10 mouse cellular contexts compared by ENCODE assay signal in genomic region chr9:103469516-103469915, GRCm38 (mm10). TPM values are rescaled to one million over a fixed set of nuclear protein-coding genes. Genes with fewer than 3 reads are reported as not detected.
DNase-seq lines count a peak whose midpoint lies in the region; ATAC-seq and TF ChIP-seq lines count a peak whose summit lies in the region.
"Had no signal": no experiment of that assay in that cellular context is flagged by ENCODE, and none has a peak within 500 bp of the region (broad histone marks: within the 10 kb centered on the region; RNA-seq: fewer than 3 reads in every experiment).

No protein-coding gene starts in this region.

- no peak for TF ChIP-seq POLR2A in ES-Bruce4 (IDR thresholded peaks at IDR 0.05; ENCODE audit: insufficient read depth, low read length)

- no peaks in the 10 kb centered on the region for H3K36me3 ChIP-seq in kidney, embryonic 15.5 days
- H3K36me3 ChIP-seq in ES-Bruce4 (ENCODE audit: control insufficient read depth, insufficient read depth, low read length, poor library complexity, severe bottlenecking), result no peaks in the 10 kb centered on the region
- H3K36me3 ChIP-seq: hindbrain, embryonic 15.5 days; lung, embryonic 15.5 days had no signal

- H3K4me3 ChIP-seq in kidney, embryonic 15.5 days (replicated peaks), result no peak overlapping the region
- H3K4me3 ChIP-seq in ES-Bruce4 (ENCODE audit: low read depth, low read length), result no peak overlapping the region
- H3K4me3 ChIP-seq: hindbrain, embryonic 15.5 days; lung, embryonic 15.5 days had no signal

- no peak overlapping the region for H3K27ac ChIP-seq in kidney, embryonic 15.5 days
- no peak overlapping the region for H3K27ac ChIP-seq in ES-Bruce4 (ENCODE audit: insufficient read depth, low read length)
- H3K27ac ChIP-seq: hindbrain, embryonic 15.5 days; lung, embryonic 15.5 days had no signal

- peaks cover 25% of the 10 kb centered on the region for H3K4me1 ChIP-seq in kidney, embryonic 15.5 days
- H3K4me1 ChIP-seq in ES-Bruce4 (ENCODE audit: control insufficient read depth, insufficient read depth, low read length), result peaks cover 1% of the 10 kb centered on the region

- no peaks in the 10 kb centered on the region for H3K9me3 ChIP-seq in kidney, embryonic 15.5 days (replicated peaks)
- H3K9me3 ChIP-seq in ES-Bruce4 (replicated peaks; ENCODE audit: control insufficient read depth, insufficient read depth, low read length, poor library complexity, severe bottlenecking), result no peaks in the 10 kb centered on the region
- H3K9me3 ChIP-seq: hindbrain, embryonic 15.5 days; lung, embryonic 15.5 days had no signal

- peak; percentile 44 for DNase-seq in kidney, adult 9 months
- DNase-seq in B cell, adult 2 months, result peak; percentile 76 to 79
- DNase-seq in lung, postnatal 14 days, result peak; percentile 28
- no peak for DNase-seq in urinary bladder, adult 2 months (ENCODE audit: low spot score)
- DNase-seq in gastrocnemius, postnatal 25 days, result no peak

- H3K27me3 ChIP-seq in kidney, embryonic 15.5 days, result no peaks in the 10 kb centered on the region
- H3K27me3 ChIP-seq in ES-Bruce4 (ENCODE audit: control insufficient read depth, insufficient read depth, low read length, poor library complexity, severe bottlenecking), result no peaks in the 10 kb centered on the region
- H3K27me3 ChIP-seq: hindbrain, embryonic 15.5 days; lung, embryonic 15.5 days had no signal

- no peak overlapping the region for H3K4me2 ChIP-seq in kidney, embryonic 15.5 days
- H3K4me2 ChIP-seq: hindbrain, embryonic 15.5 days; lung, embryonic 15.5 days had no signal

- no peak overlapping the region for H3K9ac ChIP-seq in kidney, embryonic 15.5 days
- H3K9ac ChIP-seq in ES-Bruce4 (ENCODE audit: low read depth, poor library complexity, severe bottlenecking), result no peak overlapping the region
- H3K9ac ChIP-seq: hindbrain, embryonic 15.5 days; lung, embryonic 15.5 days had no signal

- WGBS in kidney, embryonic 15.5 days, result 57% methylated on average over 5 of the region's 5 CpGs

- TF ChIP-seq CTCF in ES-Bruce4 (IDR thresholded peaks at IDR 0.05; ENCODE audit: low read depth, low read length), result peak; percentile 82

- ATAC-seq in kidney, embryonic 15.5 days (replicated peaks; ENCODE audit: low FRiP score), result no peak
- ATAC-seq in erythroblast, adult 5-6 weeks (replicated peaks; ENCODE audit: low FRiP score, poor library complexity, severe bottlenecking), result no peak

- TF ChIP-seq EP300 in ES-Bruce4 (IDR thresholded peaks at IDR 0.05; ENCODE audit: insufficient read depth, low read depth, low read length), result 0 out of 2 replicates have a peak, but pooled peaks have one; percentile 19

RNA-seq across cellular contexts. Expression of gene Bfsp2, which starts 10.7 kb away (rescaled TPM):
- polyA plus RNA-seq in kidney, embryonic 15.5 days (2015; fragmentation: Nextera tagmentation; extraction: Ambion mirVana), result 0.27 and 0.37 TPM in 2 replicates
- not detected in 2 replicates for polyA plus RNA-seq in ES-Bruce4 (2011; ENCODE audit: insufficient read depth, insufficient read length, low read depth, missing spikeins)
- 0.10 and 0.11 TPM in 2 replicates for polyA plus RNA-seq in urinary bladder, adult 2 months (2012; rRNA removed)
- total RNA-seq in erythroblast, adult 5-6 weeks (2015; ENCODE audit: low replicate concordance), result not detected in 2 replicates
- not detected in 2 replicates for total RNA-seq in erythroblast, adult 5-6 weeks (2017; ENCODE audit: low replicate concordance)
- total RNA-seq in gastrocnemius, postnatal 25 days (2021), result under 1 TPM; 0.48 to 0.49 TPM

Comparison
In these comparisons a context has a peak if more than half of its experiments do, and no peak if none do; other contexts are left out.
1. DNase-seq: peak in kidney, adult 9 months (single experiment), B cell, adult 2 months (2 of 2) and lung, postnatal 14 days (single experiment); none in urinary bladder, adult 2 months (single experiment) and gastrocnemius, postnatal 25 days (single experiment).